Mouse (Mus musculus) kidney, embryonic 14.5 days (tissue): ENCODE data around the gene Nynrin. TPM values are rescaled to one million over a fixed set of nuclear protein-coding genes. Genes with fewer than 3 reads are reported as not detected.
A peak's percentile ranks its signal among the peaks of the same experiment; 100 is the strongest.

Experiments used
- ATAC-seq: fragments of 200-750 bp; cut with Nextera tagmentation; 2 replicates; pipeline ENCODE4 v1.8.0; 2017; ENCODE audit warnings: moderate number of reproducible peaks, mild to moderate bottlenecking, moderate TSS enrichment, moderate library complexity; ENCODE audit not compliant: low FRiP score, low TSS enrichment
- H3K27ac ChIP-seq: fragments of 300-500 bp; sonication (generic); 2 replicates; pipeline ENCODE4 v1.5.1; 2014; ENCODE audit warnings: low read depth, mild to moderate bottlenecking, low read length, moderate library complexity, mixed read lengths
- H3K27me3 ChIP-seq: fragments of 300-500 bp; sonication (generic); 2 replicates; pipeline ENCODE4 v1.6.1; 2014; ENCODE audit warnings: mild to moderate bottlenecking, low read length; ENCODE audit not compliant: control insufficient read depth, insufficient read depth
- H3K36me3 ChIP-seq: fragments of 300-500 bp; sonication (generic); 2 replicates; pipeline ENCODE4 v1.6.1; 2014; ENCODE audit warnings: low read length, mixed read lengths; ENCODE audit not compliant: control insufficient read depth, insufficient read depth
- H3K4me1 ChIP-seq: fragments of 300-500 bp; sonication (generic); 2 replicates; pipeline ENCODE4 v1.6.1; 2014; ENCODE audit warnings: low read length, mixed read lengths; ENCODE audit not compliant: control insufficient read depth, insufficient read depth
- H3K4me2 ChIP-seq: fragments of 300-500 bp; sonication (generic); replicated peaks from 2 replicates; pipeline ENCODE4 v1.6.1; 2014; ENCODE audit warnings: low read depth, mild to moderate bottlenecking, low read length
- H3K4me3 ChIP-seq: fragments of 300-500 bp; sonication (generic); 2 replicates; pipeline ENCODE4 v1.5.1; 2014; ENCODE audit warnings: mild to moderate bottlenecking, low read length
- H3K9ac ChIP-seq: fragments of 300-500 bp; sonication (generic); 2 replicates; pipeline ENCODE4 v1.6.1; 2014; ENCODE audit warnings: low read depth, mild to moderate bottlenecking, low read length, moderate library complexity
- H3K9me3 ChIP-seq: fragments of 300-500 bp; sonication (generic); 2 replicates; pipeline ENCODE4 v1.6.1; 2016; ENCODE audit warnings: low read length; ENCODE audit not compliant: control insufficient read depth
- WGBS: fragments of 180-500 bp; shearing (Covaris S2); extraction: QIAGEN DNeasy Blood & Tissue Kit; methylation state at CpG from one replicate; pipeline ENCODE4 v1.1.7; 2014; 5-methylcytosine and 5-hydroxymethylcytosine counted together
- polyA plus RNA-seq: library from polyadenylated mRNA; unstranded; fragments of >200 nt; fragmentation: Nextera tagmentation; extraction: Ambion mirVana; gene quantifications from 2 replicates; pipeline ENCODE4 v1.2.1, GENCODE M21; 2014

The Nynrin gene
- polyA plus RNA-seq, 1 experiment from 2014 or later: 15.6 TPM

- no peaks in the 10 kb centered on the region for H3K27me3 ChIP-seq
- peak overlapping the region; percentile 88; the same call in 1 of the 2 replicates for H3K9ac ChIP-seq
- H3K27ac ChIP-seq: no peak overlapping the region
- H3K36me3 ChIP-seq: peaks cover 51% of the 10 kb centered on the region
- H3K9me3 ChIP-seq: no peaks in the 10 kb centered on the region
- peaks cover 24% of the 10 kb centered on the region for H3K4me1 ChIP-seq
- no peak for ATAC-seq
- 79% methylated on average over 24 of the region's 24 CpGs for WGBS
- no peak overlapping the region; the same call in 1 of the 2 replicates for H3K4me3 ChIP-seq
- peak overlapping the region; percentile 72 for H3K4me2 ChIP-seq
Observed at GRCm38 (mm10) chr14:55886571-55887382, 33.0 kb downstream of the Nynrin start.

DNA sequence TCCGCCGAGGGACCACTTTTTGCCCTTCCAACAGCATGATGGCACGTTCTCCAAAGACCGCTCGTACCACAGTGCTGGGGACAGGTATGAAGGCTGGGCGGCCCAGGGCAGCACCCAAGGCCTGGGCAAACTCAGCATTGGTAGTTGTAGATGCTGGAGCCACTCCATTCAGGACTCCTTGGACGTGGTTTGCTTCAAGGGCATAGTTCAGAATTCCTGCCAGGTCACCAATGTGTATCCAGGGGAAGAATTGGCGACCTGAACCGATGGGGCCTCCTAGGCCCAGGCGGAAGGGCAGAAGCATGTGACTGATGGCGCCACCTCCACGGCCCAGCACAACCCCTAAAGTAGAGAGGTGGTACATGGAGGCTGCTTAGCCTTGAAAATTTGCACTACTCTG is 43.9 kb downstream of the Nynrin start:
- no peak overlapping the region for H3K4me2 ChIP-seq
- no peaks in the 10 kb centered on the region for H3K9me3 ChIP-seq
- H3K27ac ChIP-seq: no peak overlapping the region
- WGBS: 92% methylated on average over 12 of the region's 12 CpGs
- ATAC-seq: no peak
- peaks cover 6% of the 10 kb centered on the region; the same call in 1 of the 2 replicates for H3K4me1 ChIP-seq
- no peak overlapping the region for H3K9ac ChIP-seq
- no peaks in the 10 kb centered on the region for H3K27me3 ChIP-seq
- peaks cover 50% of the 10 kb centered on the region for H3K36me3 ChIP-seq
- H3K4me3 ChIP-seq: no peak overlapping the region

- 91% methylated on average over 7 of the region's 7 CpGs for WGBS
- peaks cover 6% of the 10 kb centered on the region; the same call in 1 of the 2 replicates for H3K4me1 ChIP-seq
- H3K36me3 ChIP-seq: peaks cover 40% of the 10 kb centered on the region
- H3K4me3 ChIP-seq: no peak overlapping the region
- no peaks in the 10 kb centered on the region for H3K9me3 ChIP-seq
- no peak overlapping the region for H3K27ac ChIP-seq
- no peak for ATAC-seq
- no peak overlapping the region for H3K9ac ChIP-seq
- H3K27me3 ChIP-seq: no peaks in the 10 kb centered on the region
- H3K4me2 ChIP-seq: peak overlapping the region; percentile 75; the same call in 1 of the 2 replicates
Observed at GRCm38 (mm10) chr14:55898947-55899346, 45.1 kb downstream of the Nynrin start.

DNA sequence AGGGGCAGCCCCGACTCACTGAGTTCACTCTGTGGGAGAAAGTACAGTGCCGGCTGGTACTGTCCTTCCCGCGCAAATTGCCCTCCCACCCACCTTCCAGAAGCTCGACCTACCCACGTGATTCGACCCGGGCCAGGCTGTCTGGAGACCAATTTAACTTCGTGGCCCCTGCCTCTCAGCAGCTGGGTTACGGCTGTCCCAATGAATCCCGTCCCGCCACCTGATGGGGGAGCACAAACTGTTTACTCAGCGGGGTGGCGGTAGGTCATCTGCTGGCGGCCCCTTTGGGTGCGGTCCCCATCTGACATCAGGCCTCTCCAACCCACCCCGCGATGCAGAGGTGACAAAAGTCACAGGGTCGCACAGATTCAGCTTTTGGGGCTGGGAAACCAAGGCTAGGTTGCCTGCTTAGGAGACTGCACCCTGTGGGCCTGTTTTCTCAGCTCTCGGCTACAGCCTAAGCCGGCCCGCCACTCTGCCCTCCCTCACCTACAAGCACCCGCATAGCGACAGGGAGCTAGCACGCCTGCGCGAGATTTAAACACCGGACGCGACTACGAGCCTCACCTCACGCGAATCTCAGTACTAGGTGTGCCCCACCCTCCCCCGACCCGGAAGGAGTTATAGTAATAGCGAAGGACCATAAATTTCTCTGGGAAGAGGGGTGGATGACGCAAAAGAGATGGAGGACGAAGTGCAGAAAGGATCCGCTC is 46.0 kb downstream of the Nynrin start, which contains the start of gene Sdr39u1:
Sdr39u1 (minus strand) TSS at position 593 of the 713 bp plus-strand sequence.
- Histone ChIP-seq H3K27me3 (no peaks in the 10 kb centered on the region), H3K9ac (peak within 1 kb of the TSS; percentile 63), H3K4me2 (peak within 1 kb of the TSS; percentile 75), H3K4me1 (peaks cover 6% of the 10 kb centered on the region; the same call in 1 of the 2 replicates), H3K27ac (peak within 1 kb of the TSS; percentile 53; the same call in 1 of the 2 replicates), H3K36me3 (peaks cover 31% of the 10 kb centered on the region), H3K4me3 (peak within 1 kb of the TSS; percentile 42), H3K9me3 (no peaks in the 10 kb centered on the region)
- under 1% methylated on average over 39 of the region's 39 CpGs for WGBS
- ATAC-seq: peak; percentile 93

- no peaks in the 10 kb centered on the region for H3K9me3 ChIP-seq
- H3K36me3 ChIP-seq: peaks cover 26% of the 10 kb centered on the region
- H3K27ac ChIP-seq: peak overlapping the region; percentile 53; the same call in 1 of the 2 replicates
- 3% methylated on average over 12 of the region's 12 CpGs for WGBS
- H3K4me3 ChIP-seq: peak overlapping the region; percentile 42
- no peaks in the 10 kb centered on the region for H3K27me3 ChIP-seq
- H3K9ac ChIP-seq: peak overlapping the region; percentile 63
- no peak; the same call in 1 of the 2 replicates for ATAC-seq
- peaks cover 6% of the 10 kb centered on the region; the same call in 1 of the 2 replicates for H3K4me1 ChIP-seq
- H3K4me2 ChIP-seq: peak overlapping the region; percentile 75
Observed at GRCm38 (mm10) chr14:55900414-55900755, 46.6 kb downstream of the Nynrin start.

DNA sequence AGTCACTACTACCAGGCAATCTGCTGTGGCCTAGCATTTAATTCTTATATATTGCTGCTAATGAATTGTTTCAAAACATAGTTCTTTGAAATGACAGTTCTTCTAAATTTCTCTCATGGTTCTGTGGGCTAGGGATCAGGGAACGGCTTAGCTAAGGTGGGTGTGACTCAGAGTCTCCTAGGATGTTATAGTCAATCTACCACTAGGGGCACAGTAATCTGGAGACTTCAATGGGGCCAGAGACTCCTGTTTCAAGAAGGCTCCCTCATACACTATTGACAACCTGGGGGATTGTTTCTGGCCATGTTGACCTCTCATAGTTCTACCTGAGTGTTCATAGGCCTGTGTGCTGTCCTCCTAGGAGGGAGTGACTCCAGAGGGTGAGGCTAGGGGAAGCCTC is 51.7 kb downstream of the Nynrin start:
- H3K4me2 ChIP-seq: no peak overlapping the region
- 45% methylated on average over 1 of the region's 1 CpGs for WGBS
- no peak overlapping the region for H3K9ac ChIP-seq
- H3K27ac ChIP-seq: no peak overlapping the region
- no peak for ATAC-seq
- H3K36me3 ChIP-seq: no peaks in the 10 kb centered on the region
- H3K27me3 ChIP-seq: no peaks in the 10 kb centered on the region
- H3K4me3 ChIP-seq: no peak overlapping the region
- H3K9me3 ChIP-seq: no peaks in the 10 kb centered on the region
- H3K4me1 ChIP-seq: peaks cover 6% of the 10 kb centered on the region; the same call in 1 of the 2 replicates

- H3K4me3 ChIP-seq: no peak overlapping the region
- H3K9ac ChIP-seq: no peak overlapping the region
- H3K27ac ChIP-seq: no peak overlapping the region
- no peaks in the 10 kb centered on the region for H3K9me3 ChIP-seq
- ATAC-seq: no peak
- 45% methylated on average over 4 of the region's 4 CpGs for WGBS
- H3K27me3 ChIP-seq: no peaks in the 10 kb centered on the region
- H3K36me3 ChIP-seq: no peaks in the 10 kb centered on the region
- H3K4me2 ChIP-seq: no peak overlapping the region
- no peaks in the 10 kb centered on the region for H3K4me1 ChIP-seq
Observed at GRCm38 (mm10) chr14:55913406-55913805, 59.6 kb downstream of the Nynrin start.

GRCm38 (mm10) chr14:55918240-55919082 is 64.7 kb downstream of the Nynrin start:
- Histone ChIP-seq H3K4me2 (no peak overlapping the region), H3K27me3 (no peaks in the 10 kb centered on the region)
- 44% methylated on average over 14 of the region's 14 CpGs for WGBS

More at GRCm38 (mm10) chr14:55918240-55919082, 64.7 kb downstream of the Nynrin start:
- H3K9me3 ChIP-seq: no peaks in the 10 kb centered on the region
- ATAC-seq: peak; percentile 84
- H3K4me1 ChIP-seq: no peaks in the 10 kb centered on the region
- no peak overlapping the region for H3K4me3 ChIP-seq
- no peak overlapping the region for H3K9ac ChIP-seq
- no peak overlapping the region for H3K27ac ChIP-seq
- H3K36me3 ChIP-seq: no peaks in the 10 kb centered on the region
